Mouse (Mus musculus) midbrain, embryonic 14.5 days (tissue): ENCODE data around the gene Mat2a. TPM values are rescaled to one million over a fixed set of nuclear protein-coding genes. Genes with fewer than 3 reads are reported as not detected.

Source experiments
- ATAC-seq: fragments of 200-750 bp; cut with Nextera tagmentation; 2 replicates; pipeline ENCODE4 v1.8.0; 2017; ENCODE audit warnings: moderate number of reproducible peaks, moderate library complexity; ENCODE audit not compliant: low FRiP score, low TSS enrichment
- DNase-seq: peaks from one replicate; pipeline ENCODE4 v3.0.0-alpha.2; 2015
- H3K27ac ChIP-seq: fragments of 300-500 bp; sonication (generic); replicated peaks from 2 replicates; pipeline ENCODE4 v1.5.1; 2014; ENCODE audit warnings: mild to moderate bottlenecking, low read depth, low read length, moderate library complexity
- H3K27me3 ChIP-seq: fragments of 300-500 bp; sonication (generic); 2 replicates; pipeline ENCODE4 v1.6.1; 2014; ENCODE audit warnings: low read length, control low read depth, mixed read lengths; ENCODE audit not compliant: control insufficient read depth, insufficient read depth
- H3K36me3 ChIP-seq: fragments of 300-500 bp; sonication (generic); 2 replicates; pipeline ENCODE4 v1.6.1; 2014; ENCODE audit warnings: low read length, control low read depth; ENCODE audit not compliant: control insufficient read depth, insufficient read depth
- H3K4me1 ChIP-seq: fragments of 300-500 bp; sonication (generic); 2 replicates; pipeline ENCODE4 v1.6.1; 2014; ENCODE audit warnings: mild to moderate bottlenecking, antibody characterized with exemption, low read length, control low read depth; ENCODE audit not compliant: control insufficient read depth, insufficient read depth
- H3K4me2 ChIP-seq: fragments of 300-500 bp; sonication (generic); 2 replicates; pipeline ENCODE4 v1.6.1; 2014; ENCODE audit warnings: mild to moderate bottlenecking, low read length, moderate library complexity
- H3K4me3 ChIP-seq: fragments of 300-500 bp; sonication (generic); replicated peaks from 2 replicates; pipeline ENCODE4 v1.5.1; 2014; ENCODE audit warnings: low read depth, low read length
- H3K9ac ChIP-seq: fragments of 300-500 bp; sonication (generic); replicated peaks from 2 replicates; pipeline ENCODE4 v1.6.1; 2014; ENCODE audit warnings: mild to moderate bottlenecking, low read length, moderate library complexity
- H3K9me3 ChIP-seq: fragments of 300-500 bp; sonication (generic); 2 replicates; pipeline ENCODE4 v1.6.1; 2016; ENCODE audit warnings: low read length, control low read depth, mixed read lengths; ENCODE audit not compliant: control insufficient read depth
- WGBS: fragments of 180-500 bp; shearing (Covaris S2); extraction: QIAGEN DNeasy Blood & Tissue Kit; methylation state at CpG from one replicate; pipeline ENCODE4 v1.1.7; 2014; 5-methylcytosine and 5-hydroxymethylcytosine counted together
- polyA plus RNA-seq: library from polyadenylated mRNA; unstranded; fragments of >200 nt; fragmentation: Nextera tagmentation; extraction: Ambion mirVana; gene quantifications from 2 replicates; pipeline ENCODE4 v1.2.1, GENCODE M21; 2014

Mat2a gene
- polyA plus RNA-seq, 1 experiment from 2014 or later = 413 TPM

- Histone ChIP-seq H3K4me1 (0 out of 2 replicates have a peak, but pooled peaks cover 9% of the 10 kb centered on the region), H3K9ac (no peak overlapping the region), H3K27me3 (peaks cover 16% of the 10 kb centered on the region; the same call in 1 of the 2 replicates), H3K4me2 (no peak overlapping the region), H3K36me3 (no peaks in the 10 kb centered on the region), H3K4me3 (no peak overlapping the region), H3K27ac (no peak overlapping the region), H3K9me3 (no peaks in the 10 kb centered on the region)
- ATAC-seq (no peak), DNase-seq (no peak)
- 88% methylated on average over 5 of the region's 5 CpGs for WGBS
Observed at GRCm38 (mm10) chr6:72392341-72392740, 47.0 kb downstream of the Mat2a start.

DNA sequence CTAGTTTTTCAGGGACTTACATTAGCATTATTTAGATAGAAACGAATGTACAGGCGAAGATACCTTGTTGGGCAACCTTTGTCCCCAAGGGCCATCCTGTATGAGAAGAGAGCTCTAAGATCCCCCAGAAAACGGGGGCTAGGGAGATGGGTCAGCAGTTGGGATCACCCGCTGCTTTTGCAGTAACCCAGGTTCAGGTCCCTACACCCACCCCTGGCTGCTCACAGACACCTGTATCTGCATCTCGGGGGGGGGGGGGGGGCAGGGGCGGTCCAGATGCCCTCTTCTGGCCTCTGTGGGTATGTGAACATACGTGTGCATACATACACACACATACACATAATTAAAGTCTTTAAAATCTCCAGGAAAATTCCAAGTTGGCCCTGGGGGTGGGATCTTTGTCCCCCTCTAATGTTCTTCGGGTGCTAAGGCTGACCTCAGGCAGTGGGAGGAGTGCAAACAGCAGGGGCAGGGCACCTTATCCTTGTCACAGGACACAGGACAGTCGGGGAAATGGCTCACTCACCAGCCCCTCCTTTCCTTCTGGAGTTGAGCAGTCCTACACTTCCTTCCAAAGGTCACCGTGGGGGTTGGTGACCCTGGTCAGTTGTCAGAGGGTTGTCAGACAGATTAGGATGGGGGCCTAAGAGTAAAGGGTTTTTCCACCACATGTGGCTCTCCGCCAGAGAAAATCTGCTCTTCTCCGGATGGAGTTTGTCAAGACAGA, 48.4 kb downstream of the Mat2a start:
- 18% methylated on average over 12 of the region's 12 CpGs for WGBS
- ATAC-seq (no peak), DNase-seq (peak; percentile 13)
- no peak overlapping the region for H3K27ac ChIP-seq
- no peaks in the 10 kb centered on the region for H3K9me3 ChIP-seq
- H3K27me3 ChIP-seq = peaks cover 16% of the 10 kb centered on the region; the same call in 1 of the 2 replicates
- H3K9ac ChIP-seq = no peak overlapping the region
- H3K4me1 ChIP-seq = 0 out of 2 replicates have a peak, but pooled peaks cover 9% of the 10 kb centered on the region
- peak overlapping the region; percentile 25 for H3K4me3 ChIP-seq
- H3K36me3 ChIP-seq = no peaks in the 10 kb centered on the region
- peak overlapping the region; percentile 52 for H3K4me2 ChIP-seq

- H3K9me3 ChIP-seq = no peaks in the 10 kb centered on the region
- no peak for ATAC-seq
- DNase-seq = peak; percentile 40
- peak within 1 kb of the TSS; percentile 52 for H3K4me2 ChIP-seq
- peak within 1 kb of the TSS; percentile 25 for H3K4me3 ChIP-seq
- H3K36me3 ChIP-seq = no peaks in the 10 kb centered on the region
- peaks cover 16% of the 10 kb centered on the region; the same call in 1 of the 2 replicates for H3K27me3 ChIP-seq
- peak within 1 kb of the TSS; percentile 34; the same call in 1 of the 2 replicates for H3K9ac ChIP-seq
- H3K4me1 ChIP-seq = 0 out of 2 replicates have a peak, but pooled peaks cover 9% of the 10 kb centered on the region
- 1% methylated on average over 32 of the region's 33 CpGs for WGBS
- H3K27ac ChIP-seq = no peak within 1 kb of the TSS
Observed at GRCm38 (mm10) chr6:72389941-72390771, 49.2 kb downstream of the Mat2a start, which contains the start of gene Vamp8. Gene Vamp8, minus strand, starts transcription at chr6:72390703.

DNA sequence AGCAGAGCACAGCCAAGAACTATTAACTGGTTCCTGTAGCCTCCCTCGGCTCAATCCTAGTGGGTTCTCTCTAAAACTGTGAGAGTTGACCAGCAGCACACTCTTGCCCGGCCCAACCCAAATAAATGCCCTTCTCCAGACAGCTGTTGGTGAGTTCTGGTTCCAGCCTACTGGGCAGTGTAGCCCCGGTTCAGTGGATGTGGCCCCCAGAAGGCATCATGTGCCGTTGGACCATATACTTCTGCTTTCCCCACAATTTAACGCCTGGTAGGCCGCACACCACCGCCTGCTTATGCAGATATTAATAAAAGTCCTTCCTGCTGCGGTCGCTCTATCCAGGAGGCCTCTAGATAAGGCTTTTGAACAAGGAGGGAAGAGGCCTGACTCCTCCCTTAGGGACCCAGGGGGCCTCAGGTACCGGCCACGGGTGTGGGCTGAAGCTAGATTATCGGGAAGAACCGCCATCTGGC, 49.9 kb downstream of the Mat2a start:
- ATAC-seq = no peak
- no peaks in the 10 kb centered on the region for H3K9me3 ChIP-seq

GRCm38 (mm10) chr6:72388791-72389329, 50.5 kb downstream of the Mat2a start:
- H3K4me3 ChIP-seq = no peak overlapping the region
- no peak overlapping the region for H3K4me2 ChIP-seq
- 91% methylated on average over 6 of the region's 6 CpGs for WGBS
- no peaks in the 10 kb centered on the region for H3K36me3 ChIP-seq
- no peaks in the 10 kb centered on the region for H3K9me3 ChIP-seq
- H3K4me1 ChIP-seq = 0 out of 2 replicates have a peak, but pooled peaks cover 9% of the 10 kb centered on the region
- H3K27ac ChIP-seq = no peak overlapping the region
- no peak for DNase-seq
- ATAC-seq = no peak
- H3K9ac ChIP-seq = no peak overlapping the region
- H3K27me3 ChIP-seq = peaks cover 16% of the 10 kb centered on the region; the same call in 1 of the 2 replicates

More for the DNA sequence above, 49.9 kb downstream of the Mat2a start:
- no peaks in the 10 kb centered on the region for H3K36me3 ChIP-seq
- 39% methylated on average over 13 of the region's 13 CpGs for WGBS
- H3K27ac ChIP-seq = no peak overlapping the region
- 0 out of 2 replicates have a peak, but pooled peaks cover 9% of the 10 kb centered on the region for H3K4me1 ChIP-seq
- H3K9ac ChIP-seq = peak overlapping the region; percentile 34; the same call in 1 of the 2 replicates
- DNase-seq = no peak
- H3K27me3 ChIP-seq = peaks cover 16% of the 10 kb centered on the region; the same call in 1 of the 2 replicates
- peak overlapping the region; percentile 25; the same call in 1 of the 2 replicates for H3K4me3 ChIP-seq
- H3K4me2 ChIP-seq = peak overlapping the region; percentile 52

- DNase-seq (no peak), ATAC-seq (no peak)
- no peak overlapping the region for H3K4me3 ChIP-seq
- peaks cover 16% of the 10 kb centered on the region; the same call in 1 of the 2 replicates for H3K27me3 ChIP-seq
- H3K9me3 ChIP-seq = no peaks in the 10 kb centered on the region
- WGBS = 75% methylated on average over 10 of the region's 10 CpGs
- H3K27ac ChIP-seq = no peak overlapping the region
- no peak overlapping the region for H3K9ac ChIP-seq
- H3K4me1 ChIP-seq = 0 out of 2 replicates have a peak, but pooled peaks cover 9% of the 10 kb centered on the region
- no peaks in the 10 kb centered on the region for H3K36me3 ChIP-seq
- H3K4me2 ChIP-seq = no peak overlapping the region
Observed at GRCm38 (mm10) chr6:72388266-72388665, 51.1 kb downstream of the Mat2a start.

DNA sequence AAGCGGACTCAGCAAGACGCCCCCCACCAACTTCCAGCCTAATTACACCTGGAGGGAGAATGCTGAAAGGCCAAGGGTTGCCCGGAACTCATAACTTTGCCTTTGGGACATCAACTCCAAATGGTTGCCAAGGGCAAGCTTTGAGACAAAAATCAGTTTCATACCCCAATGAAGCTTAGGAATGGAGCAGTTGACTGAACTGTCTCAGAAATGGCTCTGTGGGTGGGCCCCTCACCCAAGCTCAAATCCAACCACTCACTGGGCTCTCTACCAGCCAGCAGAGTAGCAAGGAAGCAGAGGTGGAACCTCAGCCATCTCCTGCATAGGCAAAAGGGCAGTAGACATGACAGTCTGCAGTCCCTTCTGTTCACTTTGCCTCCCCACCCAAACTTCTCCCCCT, 51.5 kb downstream of the Mat2a start:
- no peak for DNase-seq
- no peak for ATAC-seq
- WGBS = 78% methylated on average over 3 of the region's 3 CpGs
- Histone ChIP-seq H3K9me3 (no peaks in the 10 kb centered on the region), H3K27ac (no peak overlapping the region), H3K4me2 (no peak overlapping the region), H3K4me3 (no peak overlapping the region), H3K9ac (no peak overlapping the region), H3K36me3 (no peaks in the 10 kb centered on the region), H3K4me1 (0 out of 2 replicates have a peak, but pooled peaks cover 9% of the 10 kb centered on the region), H3K27me3 (peaks cover 16% of the 10 kb centered on the region; the same call in 1 of the 2 replicates)

DNA sequence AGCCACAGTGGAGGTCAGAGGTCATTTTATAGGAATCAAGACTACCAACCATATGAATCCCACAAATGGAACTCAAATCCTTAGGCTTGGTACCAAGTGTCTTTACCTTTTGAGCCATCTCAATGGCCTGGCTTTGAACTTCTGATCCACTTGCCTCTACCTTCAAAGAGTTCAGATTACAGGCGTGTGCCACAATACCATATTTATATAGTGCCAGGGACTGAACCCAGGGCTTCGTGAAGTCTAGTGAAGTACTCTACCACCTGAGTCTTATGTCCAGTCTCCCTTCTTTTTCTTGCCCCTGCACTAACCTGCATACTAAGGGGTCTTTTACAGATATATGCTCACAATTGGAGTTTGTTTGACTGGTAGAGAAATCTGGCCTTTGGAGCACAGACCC, 52.8 kb downstream of the Mat2a start:
- DNase-seq = no peak
- H3K4me1 ChIP-seq = 0 out of 2 replicates have a peak, but pooled peaks cover 9% of the 10 kb centered on the region
- H3K4me3 ChIP-seq = no peak overlapping the region
- H3K27me3 ChIP-seq = peaks cover 16% of the 10 kb centered on the region; the same call in 1 of the 2 replicates
- no peaks in the 10 kb centered on the region for H3K9me3 ChIP-seq
- H3K9ac ChIP-seq = no peak overlapping the region
- no peak overlapping the region for H3K4me2 ChIP-seq
- no peaks in the 10 kb centered on the region for H3K36me3 ChIP-seq
- 93% methylated on average over 2 of the region's 2 CpGs for WGBS
- H3K27ac ChIP-seq = no peak overlapping the region
- ATAC-seq = no peak
